Mouse (Mus musculus): ENCODE measurements at regions not wholly inside any gene's neighbourhood (a gene's known extent, or its start where the extent isn't known, plus 50 kb on each side); places are given as distances from the start of the nearest gene placed in this dataset.

GRCm38 (mm10) chr15:13560920-13561319, 387.4 kb upstream of the Cdh6 start:
- TF ChIP-seq CTCF (conservative IDR thresholded peaks at IDR 0.05; ENCODE audit: insufficient read depth, insufficient read length, low read depth, low read length) (no peak), POLR2A (IDR thresholded peaks at IDR 0.05; ENCODE audit: low read depth, low read length) (no peak)

All from kidney, adult 2 months (tissue).